Mouse (Mus musculus): Measurements from ENCODE around the gene L1td1. TPM values are rescaled to one million over a fixed set of nuclear protein-coding genes. Genes with fewer than 3 reads are reported as not detected.
"Not testable (repeated sequence)": the region's sequence is repeated elsewhere in the genome, so short reads cannot be mapped to it uniquely, and the experiment has no call there.

The L1td1 gene
- total RNA-seq (2021), result not detected

DNA sequence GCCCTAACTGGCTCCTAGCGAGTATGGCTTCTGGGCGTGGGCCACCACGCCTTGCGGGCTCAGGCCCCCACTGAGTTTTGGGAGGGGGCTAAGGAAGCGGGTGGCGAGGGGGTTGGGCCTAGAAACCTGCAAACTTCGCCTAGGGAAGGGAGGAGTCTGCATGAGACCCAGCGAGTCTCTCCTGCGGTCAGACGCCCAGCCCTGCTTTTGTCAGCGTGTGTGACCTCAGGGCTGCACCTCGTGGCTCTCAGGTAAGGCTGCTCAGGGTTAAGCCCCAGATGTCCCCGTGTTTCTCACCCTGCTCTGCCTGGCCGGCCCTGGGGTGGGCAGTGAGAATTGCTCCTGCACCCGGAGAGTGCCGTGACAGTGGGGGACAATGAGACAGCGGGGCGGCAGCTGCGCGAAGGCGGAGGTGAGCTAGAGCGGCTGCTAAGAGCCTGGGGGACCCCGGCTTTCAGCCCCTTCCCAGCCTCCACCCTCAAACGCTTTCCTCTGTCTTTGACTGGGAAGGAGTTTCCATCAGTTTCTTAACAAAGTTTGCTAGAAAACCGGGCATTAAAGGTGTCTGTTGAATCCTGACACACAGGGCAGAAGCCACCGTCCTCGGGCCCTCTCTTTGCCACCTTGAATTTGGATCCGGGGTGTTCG is at the start of gene L1td1:
TSS of gene L1td1 (plus strand) at position 145 of the 648 bp plus-strand sequence.
- intact Hi-C loops (cut with DNase I), result no loop called here
- DNase-seq (ENCODE audit: low spot score in 2 of 2), result no peak

DNA sequence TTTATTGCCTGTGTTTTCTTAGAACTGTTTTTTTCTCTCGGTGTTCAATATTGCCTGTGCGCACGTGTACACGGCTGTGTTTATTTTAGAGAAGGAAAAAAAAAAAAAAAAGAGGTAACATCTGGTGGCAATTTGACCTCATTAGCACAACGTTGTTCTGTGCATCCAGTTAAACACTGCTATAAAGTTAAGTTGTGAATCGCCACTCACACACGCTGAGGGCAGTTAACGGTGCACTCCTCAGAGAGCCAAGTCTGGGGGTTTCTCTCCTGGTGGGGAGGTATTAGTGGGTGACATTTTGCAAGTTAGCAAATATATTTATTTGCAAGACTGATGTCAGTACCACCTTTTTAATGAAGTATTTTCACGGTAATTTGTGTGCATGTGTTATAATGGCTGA is 49.0 kb upstream of the L1td1 start:
- no peak for DNase-seq (ENCODE audit: low spot score in 2 of 2)
- intact Hi-C loops (cut with DNase I), result no loop called here

DNA sequence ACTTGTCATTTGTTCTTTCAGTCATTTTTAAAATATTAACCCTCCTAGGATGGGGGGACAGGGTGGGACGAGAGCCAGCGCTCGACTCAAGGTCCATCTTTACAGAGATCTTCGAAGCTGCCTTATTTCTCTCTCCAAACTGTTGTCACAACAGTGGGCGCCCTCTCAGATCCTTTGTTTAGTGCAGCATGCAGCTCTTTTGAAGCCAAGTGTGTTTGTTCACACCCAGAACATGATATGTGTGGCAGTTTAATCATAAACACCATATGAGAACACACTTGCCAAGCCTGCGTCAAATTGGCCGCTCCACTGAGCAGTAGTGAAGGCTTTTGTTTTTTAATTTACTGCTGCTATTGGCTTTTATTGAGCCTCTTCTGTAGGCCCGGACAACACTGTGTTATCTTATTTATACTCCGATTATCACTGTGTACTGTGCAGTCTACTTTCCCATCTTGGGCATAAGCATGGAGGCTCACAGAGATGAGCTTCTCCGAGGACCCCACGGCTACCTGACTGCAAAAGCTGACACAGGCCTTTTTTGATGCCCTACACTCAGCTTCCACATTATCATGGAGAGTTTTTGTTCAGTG is 39.8 kb upstream of the L1td1 start:
- intact Hi-C loops (cut with DNase I), result no loop called here
- no peak for DNase-seq (ENCODE audit: low spot score in 2 of 2)

DNA sequence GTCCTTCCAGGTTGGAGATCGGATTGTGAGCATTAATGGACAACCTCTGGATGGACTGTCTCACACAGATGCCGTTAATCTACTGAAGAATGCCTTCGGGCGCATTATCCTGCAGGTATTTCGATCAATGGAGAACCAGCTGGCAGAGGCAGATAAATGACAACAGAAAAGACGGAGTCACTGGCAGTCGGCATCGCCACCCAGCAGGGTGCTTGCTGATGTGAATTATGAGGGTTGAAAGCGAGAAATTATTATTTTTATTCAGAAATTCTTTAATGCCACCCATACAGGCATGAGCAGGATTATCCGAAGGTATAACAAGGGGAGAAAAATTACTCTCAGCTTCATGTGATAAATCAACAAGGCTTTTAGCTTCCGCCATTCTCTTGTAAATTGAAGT is 38.4 kb upstream of the L1td1 start:
- no peak for DNase-seq (ENCODE audit: low spot score in 2 of 2)
- intact Hi-C loops (cut with DNase I), result no loop called here

DNA sequence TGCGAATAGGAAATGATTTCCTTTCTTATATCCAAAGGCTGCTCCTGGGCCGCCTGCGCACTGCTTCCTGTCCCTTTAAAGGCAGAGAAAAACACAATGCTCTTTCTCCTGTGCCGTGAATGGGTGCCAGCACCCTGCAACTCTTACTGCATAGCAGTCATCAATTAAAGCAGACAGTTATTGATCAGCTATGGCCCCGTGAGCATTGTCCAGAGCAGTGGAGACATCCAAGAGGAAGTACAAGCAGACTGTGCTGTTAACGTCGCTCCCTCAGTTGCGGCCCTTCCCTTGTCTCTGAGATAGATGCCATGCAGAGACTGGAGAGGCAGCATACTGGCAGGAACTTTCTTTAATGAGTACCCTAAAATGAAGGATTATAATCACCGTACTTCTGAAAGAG is 38.0 kb upstream of the L1td1 start:
- DNase-seq (ENCODE audit: low spot score in 2 of 2), result no peak
- intact Hi-C loops (cut with DNase I), result no loop called here

DNA sequence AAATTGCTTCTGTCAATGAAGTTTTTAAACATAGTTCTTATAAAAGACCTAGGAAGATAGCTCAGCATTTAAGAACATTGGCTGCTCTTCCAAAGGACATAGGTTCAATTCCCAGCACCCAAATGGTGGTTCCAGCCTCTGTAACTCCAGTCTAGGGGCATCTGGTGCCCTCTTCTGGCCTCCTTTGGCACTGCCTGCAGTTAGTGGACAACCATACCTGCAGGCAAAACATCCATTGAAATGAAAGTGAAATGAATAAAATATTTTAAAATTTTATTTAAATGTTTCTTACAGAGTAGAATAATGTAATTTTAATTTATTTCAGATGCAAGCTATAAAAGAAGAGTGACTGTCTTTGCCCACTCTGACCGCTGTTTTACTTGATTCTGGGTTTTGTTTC is 36.5 kb upstream of the L1td1 start:
- no peak for DNase-seq (ENCODE audit: low spot score in 2 of 2)
- intact Hi-C loops (cut with DNase I), result no loop called here

DNA sequence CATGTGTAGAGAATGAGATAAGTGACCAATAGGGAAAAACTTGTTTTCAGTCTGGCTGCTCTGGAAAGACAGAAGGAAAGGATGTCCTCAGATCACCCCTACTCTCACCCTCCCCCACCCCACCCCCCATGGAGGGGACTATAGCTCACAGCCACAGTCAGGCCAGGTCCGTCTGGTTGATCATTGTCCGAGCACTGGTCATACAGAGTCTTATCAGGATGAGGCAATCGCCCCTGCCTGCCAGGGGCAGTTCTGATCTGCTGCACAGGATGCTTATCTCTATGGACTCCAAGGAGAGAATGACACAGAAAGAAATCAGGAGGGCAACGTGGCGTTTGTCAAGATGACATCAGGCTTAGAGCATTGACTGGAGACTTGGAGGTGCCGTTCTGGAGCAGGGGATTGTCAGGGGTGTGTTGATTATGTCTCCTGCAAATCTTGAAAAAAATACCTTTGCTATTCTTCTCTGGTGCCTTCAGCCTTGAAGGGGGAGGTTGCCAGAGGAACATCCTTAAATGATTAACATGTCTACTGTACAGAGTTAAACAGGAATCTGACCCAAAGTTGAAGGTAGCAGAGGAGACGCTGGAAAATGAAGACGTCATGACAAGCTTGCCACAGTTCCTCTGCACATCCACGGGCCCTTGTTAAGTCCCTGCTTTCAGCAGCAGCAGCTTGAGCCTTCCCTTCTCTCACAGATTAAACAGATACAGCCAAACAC is 32.9 kb upstream of the L1td1 start:
- no peak for DNase-seq (ENCODE audit: low spot score in 2 of 2)
- intact Hi-C loops (cut with DNase I), result no loop called here

DNA sequence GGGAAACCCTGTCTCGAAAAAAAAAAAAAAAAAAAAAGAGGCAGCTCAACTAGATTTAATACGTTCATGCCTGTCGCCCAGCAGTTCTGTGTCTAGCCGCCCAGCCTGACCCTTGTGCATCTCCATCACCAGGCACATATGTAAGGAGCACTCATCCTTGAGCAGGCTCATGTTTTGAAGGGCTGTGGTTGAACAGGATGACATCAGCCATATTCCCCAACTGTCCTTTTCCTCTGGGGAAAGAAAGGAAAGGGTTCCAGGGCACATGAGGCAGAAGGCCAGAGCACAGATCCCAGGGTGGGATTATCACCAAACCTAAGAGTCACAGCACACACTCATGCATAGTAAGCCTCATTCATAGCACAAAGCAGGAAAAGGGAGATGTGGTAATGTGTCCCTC is 28.6 kb upstream of the L1td1 start:
- intact Hi-C loops (cut with DNase I), result no loop called here
- no peak for DNase-seq (ENCODE audit: low spot score in 2 of 2)

DNA sequence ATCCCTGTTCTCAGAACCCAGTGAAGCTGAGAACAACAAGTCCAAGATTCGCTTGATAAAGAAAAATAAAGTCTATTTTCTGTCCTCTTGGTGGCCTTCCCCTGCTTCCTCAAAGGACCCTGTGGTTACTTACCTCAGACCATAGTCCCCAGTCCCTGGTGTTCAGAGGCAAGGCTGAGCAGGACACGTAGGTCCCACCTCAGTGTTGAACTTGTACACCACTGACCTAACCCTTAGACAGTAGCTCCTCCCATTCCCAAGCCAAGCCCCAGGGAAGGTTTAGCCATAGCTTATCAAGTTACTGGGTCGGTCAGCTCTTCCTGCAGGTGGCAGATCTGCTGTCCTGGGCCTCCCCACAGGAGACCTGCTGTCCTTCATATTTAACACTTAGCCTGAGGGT is 27.6 kb upstream of the L1td1 start:
- DNase-seq (ENCODE audit: low spot score in 2 of 2), result no peak
- intact Hi-C loops (cut with DNase I), result no loop called here

DNA sequence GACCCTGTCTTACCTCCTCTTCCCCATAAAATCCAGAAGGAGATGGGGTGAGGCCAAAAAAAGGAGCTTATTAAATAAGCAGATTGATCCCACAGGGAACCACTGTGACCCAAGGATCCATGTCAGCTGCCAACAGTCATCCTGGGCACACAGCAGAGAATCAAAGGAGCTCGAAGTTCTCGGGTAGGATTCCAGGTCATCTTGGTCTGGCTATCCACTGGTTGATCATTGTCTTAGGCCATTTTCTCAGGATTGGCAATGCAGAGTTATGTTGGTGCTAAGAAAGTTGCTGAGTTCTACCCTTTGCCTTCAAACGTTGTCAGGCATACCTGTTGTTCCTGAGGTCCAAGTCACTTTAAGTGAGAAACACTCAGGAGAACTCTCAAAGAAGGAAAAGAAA is 26.4 kb upstream of the L1td1 start:
- intact Hi-C loops (cut with DNase I), result loop anchor here (10.0 kb wide), 1 partner anchor 1665 kb away; no protein-coding TSS in a partner anchor
- no peak for DNase-seq (ENCODE audit: low spot score in 2 of 2)

DNA sequence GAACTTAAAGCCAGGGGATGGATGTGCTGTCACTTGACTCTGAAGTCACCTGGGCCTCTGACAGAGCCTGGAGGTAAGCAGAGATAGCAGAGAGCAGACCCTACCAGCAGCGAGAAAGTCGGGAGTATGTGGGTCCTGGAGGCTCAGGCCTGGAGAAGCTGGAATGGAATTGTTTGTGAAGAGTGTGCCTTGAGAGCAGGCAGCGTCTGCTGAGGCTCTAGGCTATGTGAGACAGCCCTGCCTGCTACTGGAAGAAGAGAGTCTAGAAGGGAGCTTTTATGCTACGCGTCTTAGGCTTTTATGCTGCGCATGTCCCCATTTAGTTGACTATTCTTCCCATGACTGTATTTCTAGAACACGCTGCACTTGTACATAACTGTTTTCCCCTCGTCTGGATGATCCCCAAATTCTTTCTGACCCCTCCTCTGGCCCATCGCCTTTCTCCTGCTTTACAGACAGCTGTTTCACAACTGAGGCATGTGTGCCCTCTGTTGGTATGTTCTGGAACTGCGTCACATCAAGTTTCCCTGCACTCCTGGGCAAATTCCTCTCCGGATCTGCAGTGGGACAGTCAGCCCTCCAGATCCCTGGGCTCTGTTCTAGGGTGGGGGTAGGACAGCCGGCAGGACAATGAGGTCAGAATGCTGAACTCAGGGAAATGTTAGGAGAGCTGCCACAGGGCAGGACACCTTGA is 24.2 kb upstream of the L1td1 start:
- intact Hi-C loops (cut with DNase I), result loop anchor here (2.0 to 10.0 kb wide), 2 partner anchors 158 to 1668 kb away; no protein-coding TSS in a partner anchor

DNA sequence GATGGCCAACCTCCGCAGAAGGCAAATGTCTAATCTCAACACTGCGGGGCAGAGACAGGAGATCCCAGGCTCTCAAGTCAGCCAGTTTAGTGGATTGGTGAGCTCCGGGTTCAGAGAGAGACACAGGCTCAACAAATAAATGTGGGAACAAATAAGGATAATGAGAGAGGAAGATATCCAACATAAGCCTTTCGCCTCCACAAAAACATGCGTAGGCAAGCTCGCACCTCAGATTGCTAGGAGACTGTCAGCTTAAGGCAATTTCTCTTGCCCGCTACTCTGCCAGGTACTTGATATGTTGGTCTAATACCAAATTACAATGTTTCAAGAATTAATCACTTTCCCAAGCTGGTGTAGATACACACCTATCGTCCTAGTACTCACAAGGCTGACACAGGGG is 15.6 kb upstream of the L1td1 start:
- no peak for DNase-seq (ENCODE audit: low spot score in 2 of 2)
- intact Hi-C loops (cut with DNase I), result no loop called here

More for the DNA sequence above, 24.2 kb upstream of the L1td1 start:
- peak; percentile 79 to 83 for DNase-seq (ENCODE audit: low spot score in 2 of 2)

DNA sequence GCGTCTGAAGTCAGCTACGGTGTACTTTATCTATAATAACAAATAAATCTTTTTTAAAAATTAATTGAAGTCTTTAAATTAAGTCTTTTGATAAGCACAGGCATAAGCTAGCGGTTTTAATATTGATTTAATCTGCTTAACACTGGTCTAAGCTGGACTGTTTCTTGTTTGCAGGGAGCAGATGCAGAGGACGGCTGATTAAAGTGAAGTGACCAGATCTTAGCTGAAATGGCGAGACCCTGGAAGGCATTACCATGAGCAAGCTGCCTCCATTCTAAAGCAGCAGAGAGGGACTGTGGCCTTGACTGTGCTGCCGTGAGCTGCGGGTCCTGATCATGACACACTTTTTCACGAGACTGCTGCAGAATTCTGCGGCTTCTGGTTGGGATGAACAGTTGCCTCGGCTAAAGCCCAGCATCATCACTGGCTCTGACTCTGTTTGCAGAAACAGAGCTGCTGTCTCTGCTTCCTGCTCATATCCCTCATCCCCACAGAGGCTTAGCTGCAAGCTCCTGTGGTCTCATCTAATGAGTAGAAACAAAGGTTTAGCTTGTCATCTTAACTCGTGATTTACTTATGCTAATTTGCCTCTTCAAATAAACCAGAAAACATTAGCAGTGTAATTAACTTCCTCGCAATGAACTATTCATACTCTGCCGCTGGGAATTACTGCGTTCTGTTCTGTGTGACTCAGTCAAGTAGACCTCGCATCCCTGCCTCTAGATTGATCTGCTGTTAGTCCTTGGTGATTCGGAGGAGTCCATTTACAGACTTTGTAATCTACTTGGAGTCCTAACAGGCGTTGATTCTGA is 8.6 kb upstream of the L1td1 start:
- intact Hi-C loops (cut with DNase I), result no loop called here
- DNase-seq (ENCODE audit: low spot score in 2 of 2), result no peak

DNA sequence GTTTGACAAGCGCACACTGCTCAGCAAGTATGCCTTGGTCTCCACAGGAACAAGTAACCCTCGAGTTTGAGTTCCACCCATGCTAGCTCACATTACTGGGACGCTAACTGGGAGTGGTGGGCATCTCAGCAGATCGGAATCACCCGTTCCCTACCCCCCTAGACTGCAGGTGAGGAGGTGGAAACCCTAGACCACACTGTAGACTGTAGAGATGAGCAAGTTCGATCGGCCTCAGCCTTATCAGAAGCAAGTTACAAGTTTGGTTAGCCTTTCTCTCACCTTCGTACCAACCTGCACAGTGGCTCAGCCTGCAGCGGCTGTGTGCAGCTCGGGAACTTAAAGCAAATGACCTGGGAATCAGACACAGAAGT is 8.0 kb upstream of the L1td1 start:
- DNase-seq (ENCODE audit: low spot score in 2 of 2), result no peak
- intact Hi-C loops (cut with DNase I), result no loop called here

DNA sequence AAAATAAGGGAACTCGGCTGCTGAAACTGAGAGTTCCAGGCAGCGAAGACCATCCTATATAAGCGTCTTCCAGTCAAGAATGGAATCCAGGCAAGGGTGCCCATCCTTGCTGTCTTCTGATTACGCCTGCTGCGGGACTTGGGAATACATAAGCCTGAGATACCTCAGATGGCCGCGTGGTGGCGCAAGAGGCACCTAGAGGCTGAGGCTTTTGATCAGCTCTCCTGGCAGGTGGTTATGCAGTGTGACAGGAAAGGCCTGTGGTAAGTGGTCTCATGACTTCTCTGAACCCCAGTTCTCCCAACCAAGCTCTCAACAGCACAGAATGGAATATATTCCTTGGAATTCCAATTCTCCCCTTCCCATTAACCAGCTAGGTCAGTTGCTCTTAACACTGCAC is 4.1 kb upstream of the L1td1 start:
- intact Hi-C loops (cut with DNase I), result no loop called here
- DNase-seq (ENCODE audit: low spot score in 2 of 2), result peak; percentile 45 to 60

DNA sequence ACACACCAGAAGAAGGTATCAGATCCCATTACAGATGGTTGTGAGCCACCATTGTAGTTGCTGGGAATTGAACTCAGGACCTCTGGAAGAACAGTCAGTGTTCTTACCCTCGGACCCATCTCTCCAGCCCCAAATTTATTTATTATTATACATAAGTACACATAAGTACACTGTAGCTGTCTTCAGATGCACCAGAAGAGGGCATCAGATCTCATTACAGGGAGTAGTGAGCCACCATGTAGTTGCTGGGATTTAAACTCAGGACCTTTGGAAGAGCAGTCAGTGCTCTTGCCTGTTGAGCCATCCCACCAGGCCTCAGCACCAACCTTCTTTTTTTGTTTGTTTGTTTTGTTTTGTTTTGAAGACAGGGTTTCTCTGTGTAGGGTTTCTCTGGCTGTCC is 1.9 kb upstream of the L1td1 start:
- DNase-seq (ENCODE audit: low spot score in 2 of 2), result not testable (repeated sequence)
- intact Hi-C loops (cut with DNase I), result loop anchor here (2.0 kb wide), 1 partner anchor 162 kb away; no protein-coding TSS in a partner anchor

DNA sequence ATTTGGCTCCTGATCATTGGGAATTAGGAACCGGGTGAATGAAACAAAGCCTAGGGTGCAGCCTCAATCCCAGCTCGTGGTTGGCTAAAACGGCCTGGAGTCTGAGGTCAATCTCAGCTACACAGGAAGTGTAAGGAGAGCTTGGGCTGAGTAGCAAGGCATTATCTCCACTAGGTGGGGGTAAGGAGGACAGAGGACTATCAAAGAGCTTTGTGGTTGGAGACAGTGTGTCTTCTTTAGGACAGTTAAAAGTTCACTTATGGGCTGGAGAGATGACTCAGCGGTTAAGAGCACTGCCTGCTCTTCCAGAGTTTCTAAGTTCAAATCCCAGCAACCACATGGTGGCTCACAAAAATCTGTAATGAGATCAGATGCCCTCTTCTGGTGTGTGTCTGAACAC is 1.1 kb upstream of the L1td1 start:
- intact Hi-C loops (cut with DNase I), result loop anchor here (2.0 kb wide), 1 partner anchor 161 kb away; no protein-coding TSS in a partner anchor
- DNase-seq (ENCODE audit: low spot score in 2 of 2), result no peak

DNA sequence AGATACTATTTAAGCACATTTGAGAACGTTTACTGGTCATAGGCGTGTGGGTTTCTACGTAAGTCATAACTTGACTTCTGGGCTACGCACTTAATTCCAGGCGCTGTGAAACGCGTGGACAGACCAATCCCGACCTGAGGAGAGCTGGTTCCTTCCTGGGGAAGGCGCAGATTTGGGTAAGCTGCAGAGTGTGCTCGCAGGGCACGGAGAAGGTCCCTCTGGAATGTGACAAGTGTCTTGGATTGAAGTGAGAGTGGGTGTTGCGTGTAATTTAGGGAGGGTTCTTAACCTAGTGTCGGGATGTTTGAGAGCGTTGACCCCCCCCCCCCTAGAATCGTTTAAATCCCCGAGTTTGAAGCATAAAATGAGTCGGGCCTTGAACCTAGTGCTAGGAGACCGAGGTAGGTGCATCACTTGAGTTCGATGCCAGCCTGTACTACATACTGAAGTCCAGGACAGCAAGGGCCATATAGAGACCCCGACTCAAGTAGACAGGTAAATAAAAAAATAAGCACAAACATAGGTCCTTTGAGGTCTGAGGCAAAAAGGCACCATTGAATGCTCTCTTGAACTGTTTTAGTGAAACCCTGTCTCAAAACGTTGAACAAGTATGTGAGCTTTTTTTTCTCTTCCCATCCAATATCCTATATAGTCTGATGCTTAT is 893 bp downstream of the L1td1 start:
- intact Hi-C loops (cut with DNase I), result no loop called here

DNA sequence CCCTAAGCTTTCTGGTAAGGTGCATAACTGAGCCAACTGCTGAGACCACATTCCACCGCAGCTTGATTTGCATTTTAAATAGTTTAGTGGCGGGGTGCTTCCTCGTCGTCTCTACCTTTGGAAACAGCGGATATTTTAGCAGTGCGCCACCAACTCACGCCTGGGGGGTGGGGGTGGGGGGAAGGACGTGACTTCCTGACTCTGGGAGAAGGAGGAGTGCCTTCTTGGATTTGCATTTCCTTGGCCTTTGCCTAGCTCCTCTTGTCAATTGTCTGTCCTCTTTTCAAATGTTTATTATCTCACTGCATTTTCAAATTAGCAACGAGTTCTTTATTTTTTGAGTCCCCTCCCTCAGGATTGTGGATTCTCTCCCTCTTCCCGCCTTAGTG is 1.4 kb downstream of the L1td1 start:
- no peak for DNase-seq (ENCODE audit: low spot score in 2 of 2)
- intact Hi-C loops (cut with DNase I), result no loop called here

More for the DNA sequence above, 893 bp downstream of the L1td1 start:
- DNase-seq (ENCODE audit: low spot score in 2 of 2), result no peak

Data from left cerebral cortex, postnatal 25 days (tissue).